Mouse (Mus musculus): ENCODE measurements around the gene Chsy1. TPM values are rescaled to one million over a fixed set of nuclear protein-coding genes. Genes with fewer than 3 reads are reported as not detected.
A peak's percentile ranks its signal among the peaks of the same experiment; 100 is the strongest.

Gene Chsy1
- polyA plus RNA-seq, 1 experiment = 6.8 TPM

DNA sequence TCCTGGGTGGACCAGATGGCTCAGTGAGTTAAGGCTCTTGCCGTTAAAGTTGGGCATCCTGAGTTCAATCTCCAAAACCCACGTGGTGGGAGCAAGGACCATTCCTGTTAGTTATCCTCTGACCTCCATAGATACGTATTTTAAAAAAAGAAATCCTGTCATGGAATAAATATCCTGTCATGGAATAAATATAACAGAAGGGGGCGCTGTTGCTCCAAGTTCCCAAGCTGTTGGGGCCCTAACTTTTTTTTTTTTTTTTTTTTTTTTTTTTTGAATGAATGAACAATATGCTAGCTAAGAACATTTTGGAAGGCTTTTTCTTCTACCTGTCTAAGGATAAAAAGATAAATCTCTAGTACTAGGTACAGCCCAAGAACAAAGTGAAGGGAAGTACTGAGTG is 7.4 kb upstream of the Chsy1 start:
- no peak overlapping the region for H3K27ac ChIP-seq (ENCODE audit: insufficient read depth, low read length)
- TF ChIP-seq POLR2A (IDR thresholded peaks at IDR 0.05; ENCODE audit: borderline replicate concordance, insufficient read depth, low read length) (no peak), CTCF (IDR thresholded peaks at IDR 0.05; ENCODE audit: borderline replicate concordance, insufficient read depth, low read depth, low read length) (peak; percentile 53; the same call in 1 of the 2 replicates)
- 3% methylated on average over 4 of the region's 4 CpGs for WGBS
- H3K4me3 ChIP-seq (replicated peaks; ENCODE audit: insufficient read depth, low read depth, low read length) = no peak overlapping the region
- H3K27me3 ChIP-seq (ENCODE audit: control insufficient read depth, insufficient read depth, low read length) = no peaks in the 10 kb centered on the region
- H3K4me1 ChIP-seq (ENCODE audit: control insufficient read depth, insufficient read depth, low read length) = no peaks in the 10 kb centered on the region
- peak in 1 of 2 experiments; percentile 41 for DNase-seq

DNA sequence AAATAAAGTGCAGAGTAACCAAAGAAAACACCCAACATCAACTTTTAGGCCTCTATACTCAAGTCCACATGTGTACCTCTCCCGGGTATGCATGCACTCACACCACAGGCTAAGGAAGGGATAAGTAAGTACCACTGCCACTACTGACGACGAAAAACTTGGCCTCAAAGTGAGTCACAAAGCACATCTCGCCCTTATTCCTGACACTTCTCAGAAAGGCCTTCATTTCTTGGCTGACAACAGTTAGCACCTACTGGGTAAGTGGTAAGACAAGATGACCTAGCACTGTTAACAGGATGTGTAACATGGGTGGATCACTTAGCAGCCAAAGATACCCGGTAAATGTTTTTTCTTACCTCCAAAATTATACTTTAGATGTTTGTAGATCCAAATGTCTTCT is 4.8 kb upstream of the Chsy1 start:
- 90% methylated on average over 5 of the region's 5 CpGs for WGBS

DNA sequence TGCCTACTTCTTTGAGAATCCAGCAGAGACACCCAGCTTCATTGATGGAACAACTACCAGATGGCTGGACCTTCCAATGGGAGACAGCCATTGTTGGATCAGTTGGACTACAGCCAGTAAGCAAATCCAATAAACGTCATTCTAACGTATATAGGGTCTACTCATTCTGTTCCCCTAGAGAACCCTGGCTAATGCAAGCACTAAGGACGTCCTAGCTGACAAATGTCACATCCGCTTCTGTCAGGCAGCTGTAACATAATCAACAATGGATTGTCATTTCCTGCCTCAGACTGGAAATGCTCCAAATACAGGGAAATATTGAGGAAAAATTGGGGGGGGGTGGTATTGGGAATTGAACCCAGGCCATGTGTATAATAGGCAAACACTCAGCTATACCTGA is 3.5 kb upstream of the Chsy1 start:
- DNase-seq = no peak
- Histone ChIP-seq H3K4me3 (replicated peaks; ENCODE audit: insufficient read depth, low read depth, low read length) (no peak overlapping the region), H3K4me1 (ENCODE audit: control insufficient read depth, insufficient read depth, low read length) (no peaks in the 10 kb centered on the region; the same call in 1 of the 2 replicates), H3K27ac (ENCODE audit: insufficient read depth, low read length) (no peak overlapping the region), H3K27me3 (ENCODE audit: control insufficient read depth, insufficient read depth, low read length) (no peaks in the 10 kb centered on the region)
- TF ChIP-seq CTCF (IDR thresholded peaks at IDR 0.05; ENCODE audit: borderline replicate concordance, insufficient read depth, low read depth, low read length) = no peak
- TF ChIP-seq POLR2A (IDR thresholded peaks at IDR 0.05; ENCODE audit: borderline replicate concordance, insufficient read depth, low read length) = no peak
- 34% methylated on average over 4 of the region's 4 CpGs for WGBS

More for the DNA sequence above, 4.8 kb upstream of the Chsy1 start:
- no peak for DNase-seq
- H3K4me1 ChIP-seq (ENCODE audit: control insufficient read depth, insufficient read depth, low read length) = no peaks in the 10 kb centered on the region
- no peaks in the 10 kb centered on the region for H3K27me3 ChIP-seq (ENCODE audit: control insufficient read depth, insufficient read depth, low read length)
- H3K27ac ChIP-seq (ENCODE audit: insufficient read depth, low read length) = no peak overlapping the region
- no peak overlapping the region for H3K4me3 ChIP-seq (replicated peaks; ENCODE audit: insufficient read depth, low read depth, low read length)
- no peak for TF ChIP-seq POLR2A (IDR thresholded peaks at IDR 0.05; ENCODE audit: borderline replicate concordance, insufficient read depth, low read length)
- TF ChIP-seq CTCF (IDR thresholded peaks at IDR 0.05; ENCODE audit: borderline replicate concordance, insufficient read depth, low read depth, low read length) = no peak

DNA sequence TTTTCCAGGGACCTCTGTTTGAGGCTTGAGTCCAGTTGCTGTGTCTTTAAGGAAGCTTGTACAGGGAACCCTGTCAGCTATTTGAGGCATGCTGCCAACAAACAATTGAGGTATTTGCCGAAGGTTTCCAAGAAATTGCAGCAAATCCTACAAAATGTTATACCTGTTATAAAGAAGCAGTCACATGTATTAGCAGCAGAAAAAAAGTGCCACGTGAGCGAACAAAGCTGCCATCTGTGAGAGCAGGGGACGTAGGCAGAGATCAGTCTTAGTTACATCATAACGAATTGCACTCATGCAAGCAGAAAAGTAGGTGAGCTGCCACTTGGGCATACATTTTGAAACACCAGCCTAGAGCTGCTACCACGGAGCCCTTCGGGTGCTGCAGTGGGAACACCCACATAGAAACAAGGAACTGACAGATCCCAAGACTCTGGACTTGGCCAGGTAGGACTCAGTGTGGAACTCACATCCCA is 2.7 kb upstream of the Chsy1 start:
- no peaks in the 10 kb centered on the region; the same call in 1 of the 2 replicates for H3K4me1 ChIP-seq (ENCODE audit: control insufficient read depth, insufficient read depth, low read length)
- no peak overlapping the region for H3K4me3 ChIP-seq (replicated peaks; ENCODE audit: insufficient read depth, low read depth, low read length)
- no peak overlapping the region for H3K27ac ChIP-seq (ENCODE audit: insufficient read depth, low read length)
- WGBS = 42% methylated on average over 7 of the region's 7 CpGs
- TF ChIP-seq POLR2A (IDR thresholded peaks at IDR 0.05; ENCODE audit: borderline replicate concordance, insufficient read depth, low read length) = no peak
- no peak for TF ChIP-seq CTCF (IDR thresholded peaks at IDR 0.05; ENCODE audit: borderline replicate concordance, insufficient read depth, low read depth, low read length)
- H3K27me3 ChIP-seq (ENCODE audit: control insufficient read depth, insufficient read depth, low read length) = no peaks in the 10 kb centered on the region
- no peak for DNase-seq

DNA sequence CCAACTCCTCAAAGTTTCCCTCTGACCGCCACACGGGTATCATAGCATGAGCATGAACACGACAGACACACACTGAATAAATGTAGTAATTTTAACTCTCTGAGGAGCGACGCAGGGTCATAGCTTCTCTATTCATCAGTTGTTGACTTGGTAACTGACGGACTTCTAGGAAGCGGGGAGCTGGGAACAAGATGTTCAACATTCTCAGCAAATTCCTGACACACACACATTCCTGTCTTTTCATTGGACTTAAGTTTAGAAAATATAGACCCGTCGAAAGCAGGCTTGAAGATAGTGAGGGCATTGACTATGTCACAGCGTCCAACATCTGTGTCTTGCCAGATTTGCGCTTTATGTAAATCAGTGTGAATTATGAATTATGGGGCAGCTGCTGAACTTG is 2.1 kb upstream of the Chsy1 start:
- 67% methylated on average over 11 of the region's 11 CpGs for WGBS
- DNase-seq = no peak
- Histone ChIP-seq H3K27ac (ENCODE audit: insufficient read depth, low read length) (no peak overlapping the region), H3K27me3 (ENCODE audit: control insufficient read depth, insufficient read depth, low read length) (no peaks in the 10 kb centered on the region), H3K4me1 (ENCODE audit: control insufficient read depth, insufficient read depth, low read length) (no peaks in the 10 kb centered on the region; the same call in 1 of the 2 replicates), H3K4me3 (replicated peaks; ENCODE audit: insufficient read depth, low read depth, low read length) (no peak overlapping the region)
- TF ChIP-seq CTCF (IDR thresholded peaks at IDR 0.05; ENCODE audit: borderline replicate concordance, insufficient read depth, low read depth, low read length) (no peak), POLR2A (IDR thresholded peaks at IDR 0.05; ENCODE audit: borderline replicate concordance, insufficient read depth, low read length) (no peak)

DNA sequence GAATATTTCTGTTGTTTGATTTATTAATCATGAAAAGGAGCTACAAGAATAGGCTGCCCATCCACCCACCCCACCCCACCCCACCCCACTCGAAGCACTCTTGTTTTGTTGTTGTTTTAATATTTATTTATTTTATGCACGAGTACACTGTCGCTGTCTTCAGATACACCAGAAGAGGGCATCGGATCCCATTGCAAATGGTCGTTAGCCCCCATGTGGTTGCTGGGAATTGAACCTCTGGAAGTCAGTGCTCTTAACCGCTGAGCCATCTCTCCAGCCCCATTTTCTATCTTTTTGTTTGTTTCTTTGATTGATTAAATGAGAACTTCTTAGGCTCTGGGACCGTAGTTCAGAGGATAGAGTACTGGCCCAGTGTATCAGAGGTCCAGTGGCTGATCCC is 1.4 kb upstream of the Chsy1 start:
- Histone ChIP-seq H3K4me1 (ENCODE audit: control insufficient read depth, insufficient read depth, low read length) (no peaks in the 10 kb centered on the region; the same call in 1 of the 2 replicates), H3K27ac (ENCODE audit: insufficient read depth, low read length) (no peak overlapping the region), H3K27me3 (ENCODE audit: control insufficient read depth, insufficient read depth, low read length) (no peaks in the 10 kb centered on the region), H3K4me3 (replicated peaks; ENCODE audit: insufficient read depth, low read depth, low read length) (no peak overlapping the region)
- DNase-seq = peak in 1 of 2 experiments; percentile 29
- TF ChIP-seq POLR2A (IDR thresholded peaks at IDR 0.05; ENCODE audit: borderline replicate concordance, insufficient read depth, low read length) (no peak), CTCF (IDR thresholded peaks at IDR 0.05; ENCODE audit: borderline replicate concordance, insufficient read depth, low read depth, low read length) (peak; percentile 30; the same call in 1 of the 2 replicates)
- WGBS = 7% methylated on average over 7 of the region's 7 CpGs

DNA sequence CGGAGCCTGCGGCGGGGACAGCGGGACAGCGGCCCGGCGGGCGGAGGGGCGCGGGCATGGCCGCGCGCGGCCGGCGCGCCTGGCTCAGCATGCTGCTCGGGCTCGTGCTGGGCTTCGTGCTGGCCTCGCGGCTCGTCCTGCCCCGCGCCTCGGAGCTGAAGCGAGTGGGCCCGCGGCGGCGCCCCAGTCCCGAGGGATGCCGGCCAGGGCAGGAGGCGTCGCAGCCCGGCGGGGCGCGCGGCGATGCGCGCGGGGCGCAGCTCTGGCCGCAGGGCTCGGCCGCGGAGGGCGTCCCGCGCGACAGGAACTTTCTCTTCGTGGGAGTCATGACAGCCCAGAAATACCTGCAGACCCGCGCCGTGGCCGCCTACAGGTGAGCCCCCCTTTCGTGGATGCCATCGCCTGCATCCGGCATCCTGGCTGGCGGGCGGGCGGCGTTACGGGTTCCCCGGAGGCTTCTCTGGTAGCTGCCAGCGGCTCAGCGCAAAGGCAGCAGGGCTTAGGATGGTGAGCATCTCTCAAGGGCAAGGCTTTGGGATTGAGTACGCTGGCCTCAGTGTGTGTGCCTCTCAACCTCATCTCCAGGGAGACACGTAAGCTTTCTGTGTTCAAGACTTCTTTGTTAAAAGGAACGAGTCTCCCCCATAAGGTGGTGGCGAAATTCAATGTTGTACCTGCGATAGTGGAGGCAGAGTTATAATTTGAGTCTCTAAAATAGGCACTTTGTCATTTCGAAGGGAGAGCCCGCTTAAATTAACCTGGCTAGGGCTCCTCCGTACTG is 730 bp downstream of the Chsy1 start:
- Histone ChIP-seq H3K27me3 (ENCODE audit: control insufficient read depth, insufficient read depth, low read length) (no peaks in the 10 kb centered on the region), H3K4me1 (ENCODE audit: control insufficient read depth, insufficient read depth, low read length) (no peaks in the 10 kb centered on the region; the same call in 1 of the 2 replicates), H3K27ac (ENCODE audit: insufficient read depth, low read length) (peak overlapping the region; percentile 58; the same call in 1 of the 2 replicates), H3K4me3 (replicated peaks; ENCODE audit: insufficient read depth, low read depth, low read length) (peak overlapping the region; percentile 70)
- peak; percentile 49 to 60 for DNase-seq
- WGBS = 4% methylated on average over 72 of the region's 77 CpGs
- TF ChIP-seq POLR2A (IDR thresholded peaks at IDR 0.05; ENCODE audit: borderline replicate concordance, insufficient read depth, low read length) = no peak
- no peak for TF ChIP-seq CTCF (IDR thresholded peaks at IDR 0.05; ENCODE audit: borderline replicate concordance, insufficient read depth, low read depth, low read length)

DNA sequence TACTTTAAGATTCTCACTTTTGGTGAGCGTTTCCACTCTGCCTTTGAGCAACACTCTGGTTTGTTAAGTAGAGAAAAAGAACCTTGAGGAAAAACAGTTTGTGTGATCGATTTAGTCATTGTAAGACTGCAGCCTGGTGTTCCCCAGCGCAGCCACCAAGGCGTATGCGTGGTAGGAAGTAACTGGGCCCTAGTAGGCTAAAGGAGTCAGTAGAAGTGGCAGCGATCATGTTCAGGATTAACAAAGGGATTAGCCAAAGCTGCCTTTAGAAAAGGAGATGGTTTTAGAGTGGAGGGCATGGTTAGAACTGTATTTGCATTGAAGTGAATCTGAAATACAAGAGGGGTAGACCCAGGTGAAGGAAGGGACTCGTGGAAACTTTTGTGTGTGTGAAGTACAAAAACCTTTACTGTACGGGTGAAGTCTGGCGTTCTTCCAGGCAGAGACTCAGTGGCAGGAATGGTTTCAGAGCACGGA is 1.4 kb downstream of the Chsy1 start:
- Histone ChIP-seq H3K4me1 (ENCODE audit: control insufficient read depth, insufficient read depth, low read length) (no peaks in the 10 kb centered on the region; the same call in 1 of the 2 replicates), H3K4me3 (replicated peaks; ENCODE audit: insufficient read depth, low read depth, low read length) (peak overlapping the region; percentile 70), H3K27ac (ENCODE audit: insufficient read depth, low read length) (no peak overlapping the region), H3K27me3 (ENCODE audit: control insufficient read depth, insufficient read depth, low read length) (no peaks in the 10 kb centered on the region)
- no peak for TF ChIP-seq POLR2A (IDR thresholded peaks at IDR 0.05; ENCODE audit: borderline replicate concordance, insufficient read depth, low read length)
- no peak for TF ChIP-seq CTCF (IDR thresholded peaks at IDR 0.05; ENCODE audit: borderline replicate concordance, insufficient read depth, low read depth, low read length)
- peak in 1 of 2 experiments; percentile 21 for DNase-seq
- 16% methylated on average over 10 of the region's 10 CpGs for WGBS
